2 mouse cellular contexts compared by ENCODE assay signal in the genomic region with DNA sequence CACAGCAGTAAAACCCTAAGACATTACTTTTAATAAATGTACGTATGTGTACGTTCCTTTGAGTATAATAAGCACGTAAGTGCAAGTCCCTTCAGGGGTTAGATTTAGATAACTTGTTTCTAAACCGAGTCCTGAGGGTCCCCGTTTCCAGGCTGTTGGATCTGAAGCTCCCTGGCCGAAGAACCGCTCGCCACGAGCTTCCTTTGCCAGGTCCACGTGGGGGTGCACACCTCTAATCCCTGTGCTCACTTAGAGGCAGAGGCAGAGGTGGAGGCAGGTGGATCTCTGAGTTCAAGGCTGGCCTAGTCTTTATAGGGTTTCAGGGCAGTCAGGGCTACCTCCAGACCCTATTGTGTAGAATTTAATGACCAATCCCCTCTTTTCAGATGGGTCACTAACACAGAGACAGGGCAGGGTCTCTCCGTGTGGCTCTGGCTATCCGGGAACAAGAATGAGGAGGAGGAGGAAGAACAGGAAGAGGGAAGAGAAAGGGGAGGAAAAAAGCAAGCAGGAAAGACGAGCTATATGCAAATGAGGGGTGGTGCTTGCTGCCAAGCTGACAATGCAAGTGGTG.
A peak's percentile ranks its signal among the peaks of the same experiment; 100 is the strongest.
TF ChIP-seq lines count a peak whose summit lies in the region.

No protein-coding gene starts in this region.

TF ChIP-seq in CH12.LX, 34 proteins besides CTCF, POLR2A, EP300 and RAD21:
- TF ChIP-seq TBP (conservative IDR thresholded peaks at IDR 0.05; ENCODE audit: low read depth, low read length) = peak; percentile 91
- no peak for TF ChIP-seq ZNF384 (IDR thresholded peaks at IDR 0.05; ENCODE audit: low read depth, low read length)
- TF ChIP-seq ZMIZ1 (IDR thresholded peaks at IDR 0.05; ENCODE audit: low read depth, low read length) = peak; percentile 89

TF ChIP-seq in ES-E14, 5 proteins besides CTCF, POLR2A, EP300 and RAD21:
- TF ChIP-seq CHD2 (IDR thresholded peaks at IDR 0.05; ENCODE audit: low read depth, low read length) (no peak), ZC3H11A (IDR thresholded peaks at IDR 0.05; ENCODE audit: borderline replicate concordance, low read depth, low read length) (no peak), MAFK (IDR thresholded peaks at IDR 0.05; ENCODE audit: insufficient read depth, low read depth, low read length) (no peak), ZNF384 (IDR thresholded peaks at IDR 0.05; ENCODE audit: low read depth, low read length) (no peak), HCFC1 (IDR thresholded peaks at IDR 0.05; ENCODE audit: borderline replicate concordance, insufficient read depth, low read length) (no peak)
